Mouse (Mus musculus) gastrocnemius, adult 8-10 months (tissue): ENCODE measurements around the gene Samd3. TPM values are rescaled to one million over a fixed set of nuclear protein-coding genes. Genes with fewer than 3 reads are reported as not detected.

Experiments
- DNase-seq, 2 experiments: peaks; one replicate each; pipeline ENCODE4 v3.0.0; 2022; ENCODE audit warnings: low spot score in 2 of 2
- total RNA-seq, 4 experiments: library from RNA; stranded (reverse); gene quantifications; 2 replicates each; pipeline ENCODE4 v1.2.4; 2022

The Samd3 gene
- total RNA-seq, 4 experiments from 2014 or later = not detected

- no peak for DNase-seq
Measured at GRCm38 (mm10) chr10:26302336-26302735, 72.8 kb downstream of the Samd3 start.

GRCm38 (mm10) chr10:26303485-26303884 lies 74.0 kb downstream of the Samd3 start:
- no peak for DNase-seq

GRCm38 (mm10) chr10:26314327-26314726 lies 84.8 kb downstream of the Samd3 start:
- DNase-seq = no peak

- no peak for DNase-seq
Measured at GRCm38 (mm10) chr10:26320679-26321078, 91.2 kb downstream of the Samd3 start.

Other genes with a start within 250 kb of the Samd3 start
- gene Gm9767, start 151.5 kb upstream of the Samd3 start, total RNA-seq = not detected
- gene Tmem200a, start 150.7 kb upstream of the Samd3 start, total RNA-seq = under 1 TPM in 2 of 4 experiments, not detected in 2; 0.10 to 0.18 TPM
- gene L3mbtl3, start 146.3 kb downstream of the Samd3 start, total RNA-seq = 1 to 10 TPM; 5.2 to 6.7 (median 6.0) TPM